Mouse (Mus musculus): ENCODE measurements around the gene Celsr1. TPM values are rescaled to one million over a fixed set of nuclear protein-coding genes. Genes with fewer than 3 reads are reported as not detected.

Gene Celsr1
- polyA plus RNA-seq, 1 experiment, result 0.06 TPM

- no peaks in the 10 kb centered on the region for H3K79me2 ChIP-seq (ENCODE audit: control insufficient read depth, insufficient read depth)
- no peak for TF ChIP-seq CEBPB (IDR thresholded peaks at IDR 0.05; ENCODE audit: insufficient read depth, poor library complexity, severe bottlenecking)
- no peak for TF ChIP-seq MYOG (IDR thresholded peaks at IDR 0.05; ENCODE audit: control insufficient read depth in 1 of 3, insufficient read depth in 1 of 3, insufficient read length in 2 of 3, low read depth in 2 of 3)
- no peak for TF ChIP-seq TCF12 (IDR thresholded peaks at IDR 0.05; ENCODE audit: insufficient read depth, poor library complexity, severe bottlenecking)
- no peak for TF ChIP-seq SRF (IDR thresholded peaks at IDR 0.05; ENCODE audit: control insufficient read depth, insufficient read length, low read depth)
- TF ChIP-seq MAX (IDR thresholded peaks at IDR 0.05; ENCODE audit: low read depth), result no peak
- TF ChIP-seq MYOD1 (IDR thresholded peaks at IDR 0.05; ENCODE audit: control insufficient read depth in 1 of 3, insufficient read length in 2 of 3, low read depth in 2 of 3), result no peak
- TF ChIP-seq TCF3 (IDR thresholded peaks at IDR 0.05; ENCODE audit: insufficient read length, low read depth), result no peak
- TF ChIP-seq REST (IDR thresholded peaks at IDR 0.05; ENCODE audit: insufficient read depth, insufficient read length), result no peak
- TF ChIP-seq POLR2A (IDR thresholded peaks at IDR 0.05; ENCODE audit: insufficient read length, low read depth), result no peak
- no peak for TF ChIP-seq E2F4 (IDR thresholded peaks at IDR 0.05; ENCODE audit: insufficient read depth)
- TF ChIP-seq POLR2AphosphoS2 (IDR thresholded peaks at IDR 0.05; ENCODE audit: insufficient read length, low read depth), result no peak
- H3K4me2 ChIP-seq (ENCODE audit: low read depth), result no peak overlapping the region
Measured at GRCm38 (mm10) chr15:86005691-86006525, 27.7 kb downstream of the Celsr1 start.

GRCm38 (mm10) chr15:86004048-86004447, 29.5 kb downstream of the Celsr1 start:
- Histone ChIP-seq H3K4me2 (ENCODE audit: low read depth) (no peak overlapping the region), H3K36me3 (ENCODE audit: control insufficient read depth, insufficient read depth) (no peaks in the 10 kb centered on the region), H3K4me3 (no peak overlapping the region), H3ac (ENCODE audit: control insufficient read depth, insufficient read length) (no peak overlapping the region), H3K27me3 (ENCODE audit: control insufficient read depth, insufficient read depth, insufficient read length) (peaks cover 32% of the 10 kb centered on the region), H3K79me2 (ENCODE audit: control insufficient read depth, insufficient read depth) (no peaks in the 10 kb centered on the region)
- TF ChIP-seq MYOD1 (IDR thresholded peaks at IDR 0.05; ENCODE audit: control insufficient read depth in 1 of 3, insufficient read length in 2 of 3, low read depth in 2 of 3) (no peak), SRF (IDR thresholded peaks at IDR 0.05; ENCODE audit: control insufficient read depth, insufficient read length, low read depth) (no peak), CEBPB (IDR thresholded peaks at IDR 0.05; ENCODE audit: insufficient read depth, poor library complexity, severe bottlenecking) (no peak), POLR2A (IDR thresholded peaks at IDR 0.05; ENCODE audit: insufficient read length, low read depth) (no peak), E2F4 (IDR thresholded peaks at IDR 0.05; ENCODE audit: insufficient read depth) (no peak), REST (IDR thresholded peaks at IDR 0.05; ENCODE audit: insufficient read depth, insufficient read length) (no peak), TCF12 (IDR thresholded peaks at IDR 0.05; ENCODE audit: insufficient read depth, poor library complexity, severe bottlenecking) (no peak), MAX (IDR thresholded peaks at IDR 0.05; ENCODE audit: low read depth) (no peak), POLR2AphosphoS2 (IDR thresholded peaks at IDR 0.05; ENCODE audit: insufficient read length, low read depth) (no peak), TCF3 (IDR thresholded peaks at IDR 0.05; ENCODE audit: insufficient read length, low read depth) (no peak), MYOG (IDR thresholded peaks at IDR 0.05; ENCODE audit: control insufficient read depth in 1 of 3, insufficient read depth in 1 of 3, insufficient read length in 2 of 3, low read depth in 2 of 3) (no peak), USF1 (IDR thresholded peaks at IDR 0.05; ENCODE audit: low read depth) (no peak)

More at GRCm38 (mm10) chr15:86005691-86006525, 27.7 kb downstream of the Celsr1 start:
- Histone ChIP-seq H3K36me3 (ENCODE audit: control insufficient read depth, insufficient read depth) (no peaks in the 10 kb centered on the region), H3ac (ENCODE audit: control insufficient read depth, insufficient read length) (no peak overlapping the region), H3K27me3 (ENCODE audit: control insufficient read depth, insufficient read depth, insufficient read length) (peaks cover 28% of the 10 kb centered on the region), H3K4me3 (no peak overlapping the region)

- Histone ChIP-seq H3K4me2 (ENCODE audit: low read depth) (no peak overlapping the region), H3K79me2 (ENCODE audit: control insufficient read depth, insufficient read depth) (no peaks in the 10 kb centered on the region), H3ac (ENCODE audit: control insufficient read depth, insufficient read length) (no peak overlapping the region), H3K4me3 (no peak overlapping the region), H3K27me3 (ENCODE audit: control insufficient read depth, insufficient read depth, insufficient read length) (peaks cover 34% of the 10 kb centered on the region), H3K36me3 (ENCODE audit: control insufficient read depth, insufficient read depth) (no peaks in the 10 kb centered on the region)
- TF ChIP-seq REST (IDR thresholded peaks at IDR 0.05; ENCODE audit: insufficient read depth, insufficient read length), result no peak
- TF ChIP-seq POLR2A (IDR thresholded peaks at IDR 0.05; ENCODE audit: insufficient read length, low read depth), result no peak
- TF ChIP-seq CEBPB (IDR thresholded peaks at IDR 0.05; ENCODE audit: insufficient read depth, poor library complexity, severe bottlenecking), result no peak
- TF ChIP-seq USF1 (IDR thresholded peaks at IDR 0.05; ENCODE audit: low read depth), result no peak
- no peak for TF ChIP-seq MAX (IDR thresholded peaks at IDR 0.05; ENCODE audit: low read depth)
- TF ChIP-seq SRF (IDR thresholded peaks at IDR 0.05; ENCODE audit: control insufficient read depth, insufficient read length, low read depth), result no peak
- no peak for TF ChIP-seq TCF12 (IDR thresholded peaks at IDR 0.05; ENCODE audit: insufficient read depth, poor library complexity, severe bottlenecking)
- no peak for TF ChIP-seq MYOG (IDR thresholded peaks at IDR 0.05; ENCODE audit: control insufficient read depth in 1 of 3, insufficient read depth in 1 of 3, insufficient read length in 2 of 3, low read depth in 2 of 3)
- no peak for TF ChIP-seq MYOD1 (IDR thresholded peaks at IDR 0.05; ENCODE audit: control insufficient read depth in 1 of 3, insufficient read length in 2 of 3, low read depth in 2 of 3)
- no peak for TF ChIP-seq TCF3 (IDR thresholded peaks at IDR 0.05; ENCODE audit: insufficient read length, low read depth)
- no peak for TF ChIP-seq POLR2AphosphoS2 (IDR thresholded peaks at IDR 0.05; ENCODE audit: insufficient read length, low read depth)
- TF ChIP-seq E2F4 (IDR thresholded peaks at IDR 0.05; ENCODE audit: insufficient read depth), result no peak
Measured at GRCm38 (mm10) chr15:86000706-86001292, 32.8 kb downstream of the Celsr1 start.

GRCm38 (mm10) chr15:85998525-85999230, 34.9 kb downstream of the Celsr1 start:
- Histone ChIP-seq H3K79me2 (ENCODE audit: control insufficient read depth, insufficient read depth) (no peaks in the 10 kb centered on the region), H3ac (ENCODE audit: control insufficient read depth, insufficient read length) (no peak overlapping the region), H3K27me3 (ENCODE audit: control insufficient read depth, insufficient read depth, insufficient read length) (peaks cover 52% of the 10 kb centered on the region), H3K4me3 (no peak overlapping the region), H3K36me3 (ENCODE audit: control insufficient read depth, insufficient read depth) (no peaks in the 10 kb centered on the region), H3K4me2 (ENCODE audit: low read depth) (no peak overlapping the region)
- TF ChIP-seq TCF3 (IDR thresholded peaks at IDR 0.05; ENCODE audit: insufficient read length, low read depth) (no peak), CEBPB (IDR thresholded peaks at IDR 0.05; ENCODE audit: insufficient read depth, poor library complexity, severe bottlenecking) (no peak), E2F4 (IDR thresholded peaks at IDR 0.05; ENCODE audit: insufficient read depth) (no peak), USF1 (IDR thresholded peaks at IDR 0.05; ENCODE audit: low read depth) (no peak), SRF (IDR thresholded peaks at IDR 0.05; ENCODE audit: control insufficient read depth, insufficient read length, low read depth) (no peak), REST (IDR thresholded peaks at IDR 0.05; ENCODE audit: insufficient read depth, insufficient read length) (no peak), MAX (IDR thresholded peaks at IDR 0.05; ENCODE audit: low read depth) (no peak), MYOD1 (IDR thresholded peaks at IDR 0.05; ENCODE audit: control insufficient read depth in 1 of 3, insufficient read length in 2 of 3, low read depth in 2 of 3) (no peak), POLR2AphosphoS2 (IDR thresholded peaks at IDR 0.05; ENCODE audit: insufficient read length, low read depth) (no peak), MYOG (IDR thresholded peaks at IDR 0.05; ENCODE audit: control insufficient read depth in 1 of 3, insufficient read depth in 1 of 3, insufficient read length in 2 of 3, low read depth in 2 of 3) (no peak), POLR2A (IDR thresholded peaks at IDR 0.05; ENCODE audit: insufficient read length, low read depth) (no peak), TCF12 (IDR thresholded peaks at IDR 0.05; ENCODE audit: insufficient read depth, poor library complexity, severe bottlenecking) (no peak)

All from myocyte (in vitro differentiated cells).